Mouse (Mus musculus): ENCODE measurements at regions not wholly inside any gene's neighbourhood (a gene's known extent, or its start where the extent isn't known, plus 50 kb on each side); places are given as distances from the start of the nearest gene placed in this dataset.

- dilution Hi-C loops (cut with MboI; ENCODE audit: extremely low pct_ligation_motif_present, extremely low pct_unique_long_range_greater_than_20kb, low sequenced_read_pairs) = no loop called here
- Histone ChIP-seq H3K4me3 (replicated peaks in 1 of 3; ENCODE audit: low read depth in 2 of 3, low read length in 2 of 3, poor library complexity in 1 of 3) (no peak overlapping the region), H3K27ac (ENCODE audit: insufficient read depth, low read depth) (no peak overlapping the region), H3K4me1 (ENCODE audit: control insufficient read depth in 1 of 2, insufficient read depth in 2 of 2) (no peaks in the 10 kb centered on the region), H3K27me3 (replicated peaks) (no peaks in the 10 kb centered on the region), H3K4me2 (ENCODE audit: insufficient read depth, low read depth, poor library complexity, severe bottlenecking) (no peak overlapping the region), H3K9ac (ENCODE audit: insufficient read depth, low read depth) (no peak overlapping the region), H3K9me3 (replicated peaks; ENCODE audit: low read length) (no peaks in the 10 kb centered on the region), H3K79me2 (replicated peaks; ENCODE audit: control insufficient read depth, extremely low read depth, insufficient read depth, poor library complexity, severe bottlenecking) (no peaks in the 10 kb centered on the region), H3K36me3 (replicated peaks in 1 of 2; ENCODE audit: control insufficient read depth in 1 of 2, insufficient read depth in 1 of 2, low read length in 1 of 2) (no peaks in the 10 kb centered on the region)
- no peak for DNase-seq (ENCODE audit: extremely low read depth)
- in situ Hi-C loops (cut with MboI; ENCODE audit: low pct_ligation_motif_present, low pct_unique_long_range_greater_than_20kb, low sequenced_read_pairs) = no loop called here
- no peak for TF ChIP-seq MAX (IDR thresholded peaks at IDR 0.05; ENCODE audit: low read length)
Measured at GRCm38 (mm10) chr15:24968636-24969317, 444.8 kb downstream of the Basp1 start.

DNA sequence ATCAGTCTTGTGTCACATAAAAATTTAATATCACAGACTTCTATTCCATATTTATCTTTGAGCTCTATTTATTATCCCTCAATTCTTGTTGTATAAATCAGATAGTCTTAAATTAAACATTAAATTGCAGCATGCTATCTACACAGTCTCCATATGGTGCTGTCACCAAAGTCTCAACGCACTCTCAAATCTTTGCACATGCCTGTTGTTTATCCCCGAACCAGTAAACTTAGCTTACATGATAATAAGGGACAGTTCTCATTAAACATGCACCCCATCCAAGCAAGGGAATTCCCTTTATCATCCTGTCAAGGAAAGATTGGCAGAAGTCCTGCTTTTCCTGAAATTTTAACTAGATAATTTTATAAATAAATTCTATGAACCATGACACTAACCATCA is 483.8 kb downstream of the Basp1 start:
- dilution Hi-C loops (cut with MboI; ENCODE audit: extremely low pct_ligation_motif_present, extremely low pct_unique_long_range_greater_than_20kb, low sequenced_read_pairs) = no loop called here
- H3K9ac ChIP-seq (ENCODE audit: insufficient read depth, low read depth) = no peak overlapping the region
- H3K27me3 ChIP-seq (replicated peaks) = no peaks in the 10 kb centered on the region
- no peak overlapping the region for H3K4me2 ChIP-seq (ENCODE audit: insufficient read depth, low read depth, poor library complexity, severe bottlenecking)
- H3K79me2 ChIP-seq (replicated peaks; ENCODE audit: control insufficient read depth, extremely low read depth, insufficient read depth, poor library complexity, severe bottlenecking) = no peaks in the 10 kb centered on the region
- no peaks in the 10 kb centered on the region for H3K36me3 ChIP-seq (replicated peaks in 1 of 2; ENCODE audit: control insufficient read depth in 1 of 2, insufficient read depth in 1 of 2, low read length in 1 of 2)
- H3K9me3 ChIP-seq (replicated peaks; ENCODE audit: low read length) = no peaks in the 10 kb centered on the region
- H3K4me3 ChIP-seq (replicated peaks in 1 of 3; ENCODE audit: low read depth in 2 of 3, low read length in 2 of 3, poor library complexity in 1 of 3) = no peak overlapping the region
- TF ChIP-seq SMC3 (IDR thresholded peaks at IDR 0.05; ENCODE audit: low read depth, low read length) (no peak), NELFE (IDR thresholded peaks at IDR 0.05; ENCODE audit: low read depth, low read length) (no peak), POLR2A (IDR thresholded peaks at IDR 0.05; ENCODE audit: low read depth, low read length) (no peak), MAX (IDR thresholded peaks at IDR 0.05; ENCODE audit: low read length) (no peak), ZKSCAN1 (IDR thresholded peaks at IDR 0.05; ENCODE audit: borderline replicate concordance, low read depth, low read length) (no peak), PAX5 (IDR thresholded peaks at IDR 0.05; ENCODE audit: low read length) (no peak), UBTF (IDR thresholded peaks at IDR 0.05; ENCODE audit: low read depth, low read length) (no peak), MXI1 (IDR thresholded peaks at IDR 0.05; ENCODE audit: low read depth, low read length) (no peak), ZNF384 (IDR thresholded peaks at IDR 0.05; ENCODE audit: low read depth, low read length) (no peak), EP300 (IDR thresholded peaks at IDR 0.05; ENCODE audit: low read length) (no peak), MAZ (IDR thresholded peaks at IDR 0.05; ENCODE audit: low read depth, low read length) (no peak), TCF12 (IDR thresholded peaks at IDR 0.05; ENCODE audit: low read depth, low read length) (no peak), ZMIZ1 (IDR thresholded peaks at IDR 0.05; ENCODE audit: low read depth, low read length) (no peak), IRF4 (IDR thresholded peaks at IDR 0.05; ENCODE audit: low read depth, low read length) (no peak), RCOR1 (conservative IDR thresholded peaks at IDR 0.05; ENCODE audit: low read depth, low read length) (no peak), NRF1 (IDR thresholded peaks at IDR 0.05; ENCODE audit: low read depth, low read length) (no peak)
- in situ Hi-C loops (cut with MboI; ENCODE audit: low pct_ligation_motif_present, low pct_unique_long_range_greater_than_20kb, low sequenced_read_pairs) = no loop called here
- no peaks in the 10 kb centered on the region for H3K4me1 ChIP-seq (ENCODE audit: control insufficient read depth in 1 of 2, insufficient read depth in 2 of 2)
- no peak overlapping the region for H3K27ac ChIP-seq (ENCODE audit: insufficient read depth, low read depth)
- no peak for DNase-seq (ENCODE audit: extremely low read depth)

All from CH12.LX (cell line).